Mouse (Mus musculus) kidney, adult 2 months (tissue): ENCODE results near the gene Kcnip4.

ENCODE experiments used
- CTCF ChIP-seq: fragments of 200-500 bp; conservative IDR thresholded peaks from 2 replicates; pipeline ENCODE4 v1.5.1; 2011; ENCODE audit warnings: low read depth, mild to moderate bottlenecking, control low read depth, low read length, moderate library complexity, mixed read lengths; ENCODE audit not compliant: insufficient read depth, insufficient read length
- POLR2A ChIP-seq: fragments of 200-500 bp; IDR thresholded peaks from one replicate; pipeline ENCODE4 v1.6.1; 2011; ENCODE audit warnings: low read depth, low read length, control low read depth

DNA sequence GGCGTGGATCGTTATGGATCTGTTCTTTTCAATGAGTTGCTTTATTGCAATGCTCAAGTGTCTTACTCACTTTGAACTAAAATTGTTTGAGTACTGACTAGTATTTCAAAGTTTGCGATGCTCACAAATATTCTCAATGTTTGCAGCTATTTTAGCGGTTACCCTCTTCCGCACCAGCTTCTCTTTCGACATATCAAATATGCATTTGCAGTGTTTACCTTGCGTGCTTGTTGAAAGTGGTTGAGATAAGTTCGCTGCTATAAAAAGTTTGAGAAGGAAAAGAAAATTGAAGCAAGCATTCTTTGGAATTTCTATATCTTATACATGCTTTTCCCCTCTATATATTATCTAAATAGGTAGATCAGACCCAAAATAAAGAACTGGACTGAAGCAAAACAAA lies 634.5 kb downstream of the Kcnip4 start:
- TF ChIP-seq CTCF (no peak), POLR2A (no peak)
